Mouse (Mus musculus) myocyte (in vitro differentiated cells): ENCODE measurements around the gene Cmtm1.

ENCODE experiments used
- CEBPB ChIP-seq: IDR thresholded peaks from 2 replicates; pipeline ENCODE4 v1.6.1; 2011; ENCODE audit warnings: mild to moderate bottlenecking, moderate library complexity; ENCODE audit not compliant: poor library complexity, insufficient read depth, severe bottlenecking
- E2F4 ChIP-seq: IDR thresholded peaks from one replicate; pipeline ENCODE4 v1.6.1; 2011; ENCODE audit warnings: mild to moderate bottlenecking, control low read depth, moderate library complexity; ENCODE audit not compliant: insufficient read depth
- MAX ChIP-seq: IDR thresholded peaks from one replicate; pipeline ENCODE4 v1.6.1; 2011; ENCODE audit warnings: low read depth, mild to moderate bottlenecking, control low read depth
- MYOD1 ChIP-seq, 3 experiments: IDR thresholded peaks; one replicate each; pipeline ENCODE4 v1.6.1; 2011; ENCODE audit warnings: control low read depth in 2 of 3, low read depth in 2 of 3, mild to moderate bottlenecking in 2 of 3, moderate library complexity in 1 of 3; ENCODE audit not compliant: insufficient read length in 2 of 3, control insufficient read depth in 1 of 3
- MYOG ChIP-seq, 3 experiments: IDR thresholded peaks; one replicate each; pipeline ENCODE4 v1.6.1; 2011; ENCODE audit warnings: control low read depth in 2 of 3, low read depth in 2 of 3, mild to moderate bottlenecking in 2 of 3; ENCODE audit not compliant: insufficient read length in 2 of 3, control insufficient read depth in 1 of 3, insufficient read depth in 1 of 3
- POLR2A ChIP-seq: IDR thresholded peaks from one replicate; pipeline ENCODE4 v1.6.1; 2011; ENCODE audit warnings: low read depth, mild to moderate bottlenecking, control low read depth, moderate library complexity; ENCODE audit not compliant: insufficient read length
- POLR2AphosphoS2 ChIP-seq: IDR thresholded peaks from one replicate; pipeline ENCODE4 v1.6.1; 2011; ENCODE audit warnings: low read depth, control low read depth; ENCODE audit not compliant: insufficient read length
- REST ChIP-seq: IDR thresholded peaks from one replicate; pipeline ENCODE4 v1.6.1; 2011; ENCODE audit warnings: mild to moderate bottlenecking, control low read depth, moderate library complexity; ENCODE audit not compliant: insufficient read depth, insufficient read length
- SRF ChIP-seq: IDR thresholded peaks from one replicate; pipeline ENCODE4 v1.6.1; 2011; ENCODE audit warnings: low read depth; ENCODE audit not compliant: control insufficient read depth, insufficient read length
- TCF12 ChIP-seq: IDR thresholded peaks from one replicate; pipeline ENCODE4 v1.6.1; 2011; ENCODE audit warnings: mild to moderate bottlenecking, control low read depth; ENCODE audit not compliant: poor library complexity, insufficient read depth, severe bottlenecking
- TCF3 ChIP-seq: IDR thresholded peaks from one replicate; pipeline ENCODE4 v1.6.1; 2011; ENCODE audit warnings: low read depth, control low read depth; ENCODE audit not compliant: insufficient read length
- USF1 ChIP-seq: IDR thresholded peaks from one replicate; pipeline ENCODE4 v1.6.1; 2011; ENCODE audit warnings: low read depth, mild to moderate bottlenecking, control low read depth, moderate library complexity

GRCm38 (mm10) chr8:104294396-104294795 lies 15.5 kb downstream of the Cmtm1 start:
- no peak for TF ChIP-seq POLR2A
- TF ChIP-seq SRF, result no peak
- TF ChIP-seq CEBPB, result no peak
- no peak for TF ChIP-seq MYOG (IDR thresholded peaks at IDR 0.05; ENCODE audit: control insufficient read depth in 1 of 3, insufficient read depth in 1 of 3, insufficient read length in 2 of 3, low read depth in 2 of 3)
- TF ChIP-seq MYOD1 (IDR thresholded peaks at IDR 0.05; ENCODE audit: control insufficient read depth in 1 of 3, insufficient read length in 2 of 3, low read depth in 2 of 3), result no peak
- TF ChIP-seq TCF12, result no peak
- TF ChIP-seq E2F4, result no peak
- TF ChIP-seq USF1, result no peak
- no peak for TF ChIP-seq POLR2AphosphoS2
- TF ChIP-seq MAX, result no peak
- TF ChIP-seq REST, result no peak
- TF ChIP-seq TCF3, result no peak
